Mouse (Mus musculus): ENCODE results near the gene Mcts2.

The Mcts2 gene

DNA sequence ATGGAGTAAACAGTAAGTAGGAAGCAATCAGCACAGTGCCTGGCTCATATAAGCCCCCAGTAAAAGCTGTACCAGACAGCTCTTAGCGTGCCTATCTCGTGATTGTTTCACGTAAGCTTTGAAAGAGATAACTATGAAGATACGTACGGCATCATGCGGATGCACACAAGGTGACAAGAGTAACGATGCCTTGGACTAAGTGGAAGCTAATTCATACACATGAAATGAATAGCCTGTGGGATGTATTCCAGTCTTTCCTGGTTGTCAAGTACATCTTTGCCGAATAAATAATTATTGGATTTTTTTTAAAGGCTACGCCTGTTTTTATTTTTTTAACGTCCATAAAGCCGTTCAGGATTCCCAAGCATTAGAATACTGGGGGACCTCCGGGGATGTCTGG is 436 bp upstream of the Mcts2 start:
- in situ Hi-C loops (cut with MseI, MboI), result no loop called here

GRCm38 (mm10) chr2:152691564-152692217 is 4.9 kb downstream of the Mcts2 start:
- in situ Hi-C loops (cut with MseI, MboI), result loop anchor here (5.0 kb wide), 2 partner anchors 141 to 146 kb away; partner anchors contain the start of gene Bcl2l1 (in 1 of the 2)

DNA sequence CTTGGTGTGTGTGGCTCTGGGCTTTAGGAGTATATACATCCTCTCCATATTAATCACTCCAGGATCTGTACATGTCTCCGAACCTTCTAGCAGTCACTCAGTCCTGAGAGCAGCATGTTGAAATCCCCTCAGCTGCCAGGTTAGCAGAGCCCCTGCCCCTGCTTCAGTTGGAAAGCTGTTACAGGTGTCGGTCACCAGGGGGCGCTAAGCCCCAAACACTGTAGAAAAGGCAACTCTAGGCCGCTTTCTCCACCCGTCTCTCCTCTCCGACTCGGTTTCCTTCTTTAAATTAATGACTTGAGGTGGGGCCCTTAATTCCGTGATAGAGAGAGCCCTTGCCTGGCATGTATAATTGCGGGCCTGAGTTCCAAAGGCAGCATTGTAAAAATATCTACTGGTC is 6.4 kb downstream of the Mcts2 start:
- in situ Hi-C loops (cut with MseI, MboI), result loop anchor here (5.0 kb wide), 2 partner anchors 139 to 144 kb away; partner anchors contain the start of gene Bcl2l1 (in 1 of the 2)

- in situ Hi-C loops (cut with MseI, MboI), result loop anchor here (5.0 kb wide), 2 partner anchors 139 to 144 kb away; partner anchors contain the start of gene Bcl2l1 (in 1 of the 2)
These were observed 6.9 kb downstream of the Mcts2 start for GRCm38 (mm10) chr2:152693735-152694134.

DNA sequence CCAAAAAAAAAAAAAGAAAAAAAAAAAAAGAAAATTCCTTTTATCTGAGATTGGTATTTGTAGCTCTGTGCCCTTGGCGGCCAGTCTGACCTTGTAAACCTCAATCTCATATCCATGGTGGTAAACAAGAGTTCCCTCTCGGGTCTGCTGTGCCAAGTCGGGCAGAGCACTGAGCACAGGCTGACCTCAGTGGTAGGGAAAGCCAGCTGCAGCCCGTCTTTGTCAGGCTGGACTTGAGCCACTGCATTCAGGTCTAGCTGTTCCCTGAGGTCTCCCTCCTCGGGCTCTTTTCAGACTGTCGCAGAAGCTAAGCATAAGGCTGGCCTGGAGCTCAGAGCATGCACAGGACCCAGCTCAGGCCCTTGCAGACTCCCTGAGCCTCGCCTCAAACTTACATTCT is 7.9 kb downstream of the Mcts2 start:
- in situ Hi-C loops (cut with MseI, MboI), result loop anchor here (5.0 kb wide), 2 partner anchors 138 to 143 kb away; partner anchors contain the start of gene Bcl2l1 (in 1 of the 2)

DNA sequence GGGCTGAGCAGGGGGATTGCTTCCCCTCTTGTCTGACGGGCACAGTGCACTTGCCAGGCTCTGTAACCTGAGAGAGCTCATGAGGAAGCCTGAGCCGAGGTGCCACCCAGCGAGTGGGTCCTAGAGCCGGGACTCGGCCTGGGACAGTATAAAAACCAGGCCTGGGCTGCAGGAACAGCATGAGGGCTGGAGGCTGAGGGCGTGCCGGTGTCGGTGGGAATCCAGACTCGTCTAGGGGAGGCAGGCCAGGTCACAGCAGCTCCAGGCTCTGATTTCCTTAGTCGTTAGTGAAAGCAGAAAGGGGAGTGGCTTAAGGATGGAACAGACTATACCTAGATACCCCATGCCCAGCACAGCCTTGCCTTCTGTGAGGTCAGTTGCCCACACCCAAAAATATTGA is 9.2 kb downstream of the Mcts2 start:
- in situ Hi-C loops (cut with MseI, MboI), result no loop called here

DNA sequence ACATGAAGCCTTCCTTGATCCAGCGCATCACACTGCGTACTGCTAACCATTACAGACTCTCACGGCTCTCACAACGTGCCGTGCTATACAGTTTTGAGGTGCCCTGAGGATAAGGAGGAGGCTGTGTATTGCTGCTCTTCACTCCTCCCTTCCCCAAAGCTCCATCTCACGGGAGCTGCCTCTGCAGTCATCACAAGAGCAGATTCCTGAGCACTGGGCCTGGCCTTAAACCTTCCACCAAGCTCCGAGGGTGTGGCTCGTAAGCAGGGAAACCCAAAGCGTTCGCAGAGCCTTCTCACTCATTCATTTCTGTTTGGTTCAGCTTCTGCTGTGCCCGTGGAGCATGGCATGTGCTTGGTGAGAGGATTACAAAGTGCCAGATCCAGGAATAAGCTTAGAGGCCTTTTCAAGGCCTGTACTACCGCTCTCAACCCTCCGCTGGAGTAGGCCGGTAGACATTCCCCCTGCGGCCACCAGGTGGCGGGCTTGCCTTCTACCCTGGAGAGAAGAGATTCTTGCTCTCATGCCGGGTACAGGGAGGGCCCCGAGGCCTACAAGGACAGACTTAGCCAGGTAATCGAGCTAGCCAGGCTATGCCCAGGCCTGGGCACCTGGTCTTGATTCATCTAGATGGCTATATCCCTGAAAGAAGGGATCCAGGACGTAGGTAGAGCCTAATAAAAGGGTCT is 9.8 kb downstream of the Mcts2 start:
- in situ Hi-C loops (cut with MseI, MboI), result no loop called here

GRCm38 (mm10) chr2:152700138-152700537 is 13.3 kb downstream of the Mcts2 start:
- in situ Hi-C loops (cut with MseI, MboI), result loop anchor here in 1 of 2 experiments (5.0 kb wide), 1 partner anchor 42 kb away; no protein-coding TSS in a partner anchor

DNA sequence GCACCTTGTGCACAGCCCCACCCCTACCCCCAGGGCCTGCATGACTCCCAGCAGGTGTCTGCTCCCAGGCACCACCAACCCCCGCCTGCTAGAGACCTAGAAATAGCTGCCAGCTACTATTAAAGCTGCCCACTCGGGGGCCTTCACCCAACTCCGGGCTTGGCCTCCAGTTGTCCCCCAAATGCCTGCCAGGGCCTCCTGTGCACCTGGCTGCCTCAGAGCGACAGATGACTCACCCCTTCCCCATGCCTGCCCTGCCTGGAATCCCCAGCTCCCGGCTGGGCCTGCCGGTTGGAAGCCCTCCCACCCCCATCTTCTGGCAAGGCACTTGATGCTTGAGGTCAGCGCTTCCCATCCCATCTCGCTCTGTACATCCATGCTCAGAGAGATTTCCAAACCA is 13.9 kb downstream of the Mcts2 start:
- in situ Hi-C loops (cut with MseI, MboI), result loop anchor here in 1 of 2 experiments (5.0 kb wide), 1 partner anchor 42 kb away; no protein-coding TSS in a partner anchor

GRCm38 (mm10) chr2:152703596-152704255 is 16.9 kb downstream of the Mcts2 start:
- in situ Hi-C loops (cut with MseI, MboI), result loop anchor here in 1 of 2 experiments (5.0 kb wide), 1 partner anchor 39 kb away; no protein-coding TSS in a partner anchor

GRCm38 (mm10) chr2:152704256-152704605 is 17.4 kb downstream of the Mcts2 start:
- in situ Hi-C loops (cut with MseI, MboI), result loop anchor here in 1 of 2 experiments (5.0 kb wide), 1 partner anchor 38 kb away; no protein-coding TSS in a partner anchor

- in situ Hi-C loops (cut with MseI, MboI), result loop anchor here in 1 of 2 experiments (5.0 kb wide), 1 partner anchor 37 kb away; no protein-coding TSS in a partner anchor
These were observed 18.1 kb downstream of the Mcts2 start for GRCm38 (mm10) chr2:152704811-152705370.

DNA sequence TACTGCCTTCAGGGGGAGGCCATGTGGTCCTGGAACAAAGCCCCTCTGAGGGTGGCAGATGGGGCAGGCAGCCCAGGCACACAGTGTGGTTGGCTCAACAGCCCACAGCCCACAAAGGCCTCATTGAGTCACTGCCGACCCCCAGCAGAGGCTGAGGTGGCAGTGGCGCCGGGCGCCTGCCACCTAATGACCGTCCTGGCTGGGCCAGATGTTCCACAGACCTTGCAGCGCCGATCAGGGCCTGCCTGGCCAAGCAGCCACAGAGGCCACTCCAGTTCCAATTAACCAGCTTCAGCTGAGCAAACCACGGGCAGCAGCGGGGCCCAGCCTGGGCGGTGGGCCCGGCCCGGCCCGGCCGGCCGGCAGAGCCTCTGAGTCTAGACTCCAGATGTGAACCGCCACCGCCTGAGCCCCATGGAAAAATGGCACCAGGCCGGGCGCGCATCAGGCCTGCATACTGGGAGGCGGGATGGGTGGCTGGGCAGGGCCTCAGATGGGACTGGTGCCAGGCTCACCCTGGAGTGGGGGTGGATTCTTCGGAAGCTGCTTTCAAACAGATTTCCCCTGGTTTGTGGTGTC is 19.2 kb downstream of the Mcts2 start:
- in situ Hi-C loops (cut with MseI, MboI), result no loop called here

GRCm38 (mm10) chr2:152707186-152707585 is 20.4 kb downstream of the Mcts2 start:
- in situ Hi-C loops (cut with MseI, MboI), result no loop called here

DNA sequence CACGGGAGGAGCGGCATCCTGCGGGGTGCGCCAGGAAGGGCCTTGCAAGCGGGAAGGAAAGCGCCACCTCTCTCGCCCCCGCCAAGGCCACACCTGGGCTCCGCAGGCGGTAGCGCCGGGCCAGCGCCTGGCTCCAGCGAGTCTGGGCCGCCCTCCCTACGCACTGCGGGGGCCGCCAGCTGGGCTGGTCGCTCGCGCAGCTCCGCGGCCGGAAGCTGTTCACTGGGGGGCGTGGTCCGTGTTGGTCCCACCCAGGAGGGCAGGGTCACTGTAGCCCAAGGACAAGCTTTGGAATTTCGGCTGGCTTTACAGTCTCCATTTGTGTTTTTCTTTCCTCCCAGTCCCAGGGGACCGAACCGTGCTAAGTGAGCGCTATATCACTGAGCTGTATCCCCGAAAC is 20.8 kb downstream of the Mcts2 start:
- in situ Hi-C loops (cut with MseI, MboI), result no loop called here

GRCm38 (mm10) chr2:152709066-152709465 is 22.2 kb downstream of the Mcts2 start:
- in situ Hi-C loops (cut with MseI, MboI), result no loop called here

DNA sequence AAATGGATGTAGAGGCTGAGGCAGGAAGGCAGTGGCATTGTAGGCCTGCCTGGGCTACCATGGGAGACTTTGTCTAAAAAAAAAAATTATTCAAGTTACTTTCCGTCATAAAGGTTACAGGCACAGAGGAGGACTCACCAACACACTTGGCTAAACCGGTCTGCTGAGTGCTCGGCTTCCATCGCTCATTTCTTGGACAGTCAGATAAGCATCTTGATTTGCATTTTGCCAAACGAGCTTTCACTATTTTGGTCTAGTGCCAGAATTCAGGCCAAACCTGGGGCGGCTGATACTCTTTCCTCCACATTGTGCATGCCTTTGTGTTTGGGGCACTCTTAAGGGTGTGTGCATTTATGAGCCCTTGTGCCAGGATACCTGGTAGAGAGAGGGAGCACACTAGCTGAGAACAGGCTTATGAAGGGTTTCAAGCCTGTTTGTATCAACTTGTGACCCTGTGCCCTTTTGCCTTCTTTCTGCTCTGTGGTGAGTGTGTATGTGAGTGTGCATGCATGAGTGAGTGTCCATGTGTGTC is 29.5 kb downstream of the Mcts2 start:
- in situ Hi-C loops (cut with MseI, MboI), result no loop called here

DNA sequence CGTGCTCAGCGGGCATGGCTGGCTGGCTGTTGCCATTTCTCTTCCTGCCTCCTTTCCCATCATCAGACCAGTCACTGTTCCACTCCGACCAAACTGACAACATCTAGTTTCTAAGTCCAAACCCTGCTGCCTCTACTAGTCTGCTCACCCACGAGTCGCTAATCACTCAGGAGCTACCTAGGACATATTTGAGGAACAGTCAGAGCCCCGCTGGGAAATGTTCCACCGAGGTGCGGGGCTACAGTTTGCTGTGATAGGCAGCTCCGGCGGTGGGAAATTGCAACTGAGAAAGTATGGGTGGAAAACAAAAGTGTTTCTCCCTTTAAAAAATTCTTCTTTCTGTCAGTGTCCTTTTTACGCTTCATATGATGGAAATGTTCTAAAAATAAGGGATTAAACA is 30.8 kb downstream of the Mcts2 start:
- in situ Hi-C loops (cut with MseI, MboI), result no loop called here

- in situ Hi-C loops (cut with MseI, MboI), result no loop called here
These were observed 31.2 kb downstream of the Mcts2 start for GRCm38 (mm10) chr2:152718076-152718475.

DNA sequence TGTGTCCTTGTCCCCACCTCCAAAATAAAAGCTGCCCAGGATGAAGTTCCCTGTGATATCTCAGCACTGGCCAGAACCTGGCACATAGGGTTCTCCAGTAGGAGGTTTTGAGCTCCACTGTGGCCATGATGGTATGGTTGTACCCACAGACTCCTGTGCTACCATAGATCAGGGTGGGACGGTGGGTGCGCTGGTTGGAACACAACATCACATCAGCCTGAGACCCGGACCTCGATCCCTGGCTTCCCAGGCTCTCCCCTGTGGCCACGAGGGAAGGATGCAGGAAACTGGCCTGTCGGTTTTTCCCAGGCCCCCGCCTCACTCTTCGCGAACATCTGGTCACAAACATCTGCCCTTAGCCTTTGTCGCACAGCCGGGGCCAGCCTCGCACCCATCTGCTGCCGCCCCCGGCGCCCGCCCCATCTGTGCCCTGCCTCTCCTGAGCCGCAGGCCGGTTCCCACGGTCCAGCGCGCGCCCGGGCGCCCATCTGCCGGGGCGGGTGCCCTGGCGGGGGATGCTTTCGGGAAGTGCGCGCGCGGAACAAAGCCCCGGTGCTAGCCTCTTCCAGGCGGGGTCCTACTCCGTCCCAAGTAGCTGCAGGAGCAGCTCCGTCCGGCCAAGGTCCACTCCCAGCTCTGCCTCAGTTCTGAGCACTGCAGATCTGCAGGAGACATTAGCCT is 37.0 kb downstream of the Mcts2 start:
- in situ Hi-C loops (cut with MseI, MboI), result no loop called here

- in situ Hi-C loops (cut with MseI, MboI), result no loop called here
These were observed 37.5 kb downstream of the Mcts2 start for GRCm38 (mm10) chr2:152724332-152724723.

All from mouse trophoblast stem cell (cell line).